Mouse (Mus musculus) common myeloid progenitor, adult 5-6 weeks (primary cell): Measurements from ENCODE around the gene Dapp1. TPM values are rescaled to one million over a fixed set of nuclear protein-coding genes. Genes with fewer than 3 reads are reported as not detected.
"Not testable (repeated sequence)": the region's sequence is repeated elsewhere in the genome, so short reads cannot be mapped to it uniquely, and the experiment has no call there.

Experiments
- ATAC-seq: replicated peaks from 2 replicates; pipeline ENCODE4 v1.8.0; 2016; ENCODE audit warnings: low read depth, mild to moderate bottlenecking, moderate TSS enrichment, inconsistent platforms; ENCODE audit not compliant: poor library complexity, severe bottlenecking
- total RNA-seq: library from RNA; stranded (forward); fragments of 200-1000, 187-1606 nt; gene quantifications from 2 replicates; pipeline ENCODE4 v1.2.3, GENCODE M21; 2017

Dapp1 gene
- total RNA-seq, 1 experiment from 2014 or later = 417 TPM

DNA sequence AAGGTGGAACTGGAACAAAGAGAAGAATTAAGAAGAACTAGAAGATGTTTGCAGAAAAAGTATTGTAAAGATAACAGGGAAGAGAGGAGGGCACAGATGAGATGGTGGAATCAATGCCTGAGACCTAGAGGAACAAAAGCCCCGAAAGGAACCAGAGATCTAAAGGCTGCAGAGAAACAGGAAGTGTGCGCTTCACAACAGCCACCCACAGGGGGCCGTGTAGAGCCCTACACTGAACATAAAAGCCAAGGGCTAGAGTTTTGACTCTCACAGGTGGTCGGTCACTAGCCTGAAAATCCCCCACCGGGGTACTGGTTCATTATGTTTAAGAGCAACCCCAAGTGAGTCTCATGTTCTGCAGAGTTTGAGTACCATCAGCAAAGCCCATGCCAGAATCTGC, 11.0 kb upstream of the Dapp1 start:
- ATAC-seq = peak; percentile 71

DNA sequence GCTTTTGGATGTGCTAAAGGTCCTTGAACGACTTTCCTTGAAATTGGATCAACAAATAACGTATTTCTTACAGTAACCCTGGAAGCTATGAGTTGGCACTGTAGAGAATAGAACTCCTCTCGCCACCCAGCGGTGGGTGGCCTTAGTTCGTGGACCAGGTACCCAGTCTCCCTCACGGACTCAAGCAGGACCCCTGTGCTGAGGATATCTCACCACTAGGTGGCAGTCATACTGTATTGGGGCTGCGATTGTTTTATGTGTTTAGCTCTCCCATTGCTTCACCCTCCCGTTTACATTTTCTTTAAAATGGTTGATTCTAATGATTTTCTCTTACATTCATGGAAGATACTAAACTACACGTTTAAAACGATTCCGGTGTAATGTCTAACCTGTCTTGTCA, 9.8 kb upstream of the Dapp1 start:
- peak; percentile 99 for ATAC-seq

DNA sequence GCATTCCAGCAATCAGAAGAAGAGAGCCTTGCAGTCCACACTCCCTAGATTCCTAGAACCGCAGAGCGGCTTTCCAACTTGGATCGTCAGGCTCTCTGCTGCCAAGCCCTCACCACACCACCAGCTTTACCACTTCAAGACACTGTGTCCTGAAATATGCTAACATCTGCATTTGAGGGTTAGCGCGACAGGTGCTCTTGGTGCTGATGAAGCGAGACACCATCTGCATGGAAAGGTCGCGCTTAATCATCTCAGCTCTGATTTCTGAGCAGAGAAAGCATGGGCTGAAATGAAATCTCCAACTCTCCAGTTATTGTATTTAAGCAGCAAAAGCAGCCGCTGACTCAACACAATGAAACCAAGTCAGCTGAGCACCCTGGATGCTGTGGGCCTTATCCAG, 8.1 kb upstream of the Dapp1 start:
- no peak for ATAC-seq

DNA sequence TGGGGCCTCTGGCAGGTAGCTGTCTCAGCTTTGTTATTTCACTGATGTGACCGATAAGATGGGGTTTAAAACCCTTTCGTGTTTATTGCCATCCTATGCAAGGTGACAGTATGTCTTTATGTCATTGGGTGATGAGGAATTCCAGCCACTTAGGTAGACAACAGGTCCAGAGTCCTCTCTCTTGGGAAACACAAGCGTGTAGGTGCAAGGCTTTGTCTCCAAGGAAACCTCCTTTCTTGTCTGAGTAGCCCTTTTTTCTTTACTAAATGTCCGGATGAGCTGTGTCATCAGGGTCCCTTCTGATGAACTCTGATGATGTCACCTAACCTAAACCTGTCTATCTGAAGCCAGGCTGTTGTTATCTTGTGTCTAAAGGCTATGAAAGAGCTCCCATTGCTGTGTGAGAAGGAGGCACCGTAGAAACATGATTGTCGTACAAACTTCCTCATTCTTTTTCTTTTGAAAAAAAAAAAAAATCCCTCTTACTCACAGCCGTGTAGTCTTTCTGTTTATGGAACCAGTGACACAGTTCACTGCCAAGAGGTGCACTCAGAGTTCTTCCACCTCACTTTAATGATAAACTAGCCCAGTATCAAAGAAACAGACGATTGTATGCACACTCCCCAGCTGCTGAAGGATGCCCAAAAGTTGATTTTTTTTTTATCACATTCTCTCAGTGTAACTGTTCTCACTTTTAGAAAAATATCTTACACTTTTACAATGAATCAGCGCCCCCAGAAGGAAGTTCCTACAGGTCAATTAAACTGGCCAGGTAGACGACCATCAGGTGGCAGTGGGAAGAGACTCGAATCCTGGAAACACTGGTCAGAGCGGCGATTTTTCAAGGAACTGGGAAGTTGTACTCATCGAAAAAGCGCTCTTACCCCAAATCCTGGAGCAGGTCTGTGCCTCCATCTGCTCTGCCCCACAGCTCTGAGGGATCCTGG, 637 bp downstream of the Dapp1 start:
- peak; percentile 38 for ATAC-seq

DNA sequence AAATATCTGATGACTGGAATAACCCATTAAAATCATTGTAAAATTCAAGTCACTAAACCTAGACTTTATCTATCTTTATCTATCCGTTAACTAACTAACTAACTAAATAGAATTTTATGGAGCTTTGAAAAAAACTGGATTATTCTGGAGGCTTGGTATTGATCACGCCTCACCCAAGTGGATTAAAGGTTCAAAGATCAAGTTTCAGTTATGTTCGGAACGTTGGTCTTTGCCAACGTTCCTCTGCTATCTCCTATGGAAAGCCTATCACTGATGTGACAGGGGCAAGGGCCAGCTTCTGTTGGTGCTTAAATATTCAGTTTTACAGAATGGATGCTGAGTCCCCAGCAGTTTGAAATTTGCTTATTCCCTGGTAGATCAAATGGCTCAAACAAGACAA, 3.1 kb downstream of the Dapp1 start:
- ATAC-seq = no peak

DNA sequence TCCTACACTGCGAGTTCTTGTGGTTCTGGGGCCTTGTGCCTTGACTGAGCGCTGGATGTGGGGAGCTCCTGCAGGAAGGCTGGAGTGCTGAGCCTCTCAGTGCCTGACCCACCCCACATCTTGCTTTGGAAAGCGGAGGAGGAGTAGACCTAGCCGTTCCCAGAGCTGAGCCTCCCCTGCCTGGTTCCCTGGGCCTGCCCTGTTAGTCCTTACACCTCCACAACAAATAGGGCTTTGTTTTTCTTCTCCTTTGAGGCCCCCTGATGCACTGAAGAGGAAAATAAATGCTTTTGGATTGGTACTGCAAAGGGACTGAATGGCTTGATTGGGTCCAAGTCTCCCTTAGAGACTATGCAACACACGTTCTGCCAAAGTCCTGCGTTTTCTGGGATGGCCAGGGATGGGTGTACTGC, 3.7 kb downstream of the Dapp1 start:
- ATAC-seq = 0 out of 2 replicates have a peak, but pooled peaks have one; percentile 1

DNA sequence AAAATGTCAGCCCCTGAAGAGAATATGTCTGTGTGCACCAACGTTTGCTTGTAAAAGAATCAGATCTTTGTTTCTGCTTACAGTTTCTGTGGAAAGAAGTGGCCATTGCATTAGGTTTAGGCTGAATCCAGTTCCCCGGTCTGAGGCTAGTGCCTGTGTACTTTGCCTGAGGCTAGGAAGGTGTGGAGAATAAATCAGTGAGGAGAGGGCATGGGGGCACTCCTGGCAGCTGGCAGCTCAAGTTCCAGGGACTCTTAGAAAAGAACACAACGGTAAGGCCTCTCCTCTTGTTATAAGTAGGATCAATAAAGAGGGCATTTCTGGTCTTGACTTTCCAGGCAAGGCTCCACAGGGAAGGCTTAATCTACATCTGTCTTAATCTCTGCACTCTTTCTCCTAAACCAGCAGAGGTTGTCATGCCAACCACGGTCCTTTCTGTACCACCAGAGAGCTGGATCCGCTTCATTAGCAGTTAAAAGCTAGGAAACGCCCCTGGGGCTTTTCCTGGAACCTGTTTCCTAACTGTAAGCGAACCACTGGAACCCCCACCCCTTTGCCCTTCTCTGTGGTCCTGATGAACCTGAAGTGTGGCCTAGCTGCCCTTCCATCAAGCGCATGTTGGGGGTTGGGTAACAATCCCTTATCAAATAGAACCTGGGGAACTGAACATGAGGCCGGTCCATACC, 4.3 kb downstream of the Dapp1 start:
- ATAC-seq = no peak

DNA sequence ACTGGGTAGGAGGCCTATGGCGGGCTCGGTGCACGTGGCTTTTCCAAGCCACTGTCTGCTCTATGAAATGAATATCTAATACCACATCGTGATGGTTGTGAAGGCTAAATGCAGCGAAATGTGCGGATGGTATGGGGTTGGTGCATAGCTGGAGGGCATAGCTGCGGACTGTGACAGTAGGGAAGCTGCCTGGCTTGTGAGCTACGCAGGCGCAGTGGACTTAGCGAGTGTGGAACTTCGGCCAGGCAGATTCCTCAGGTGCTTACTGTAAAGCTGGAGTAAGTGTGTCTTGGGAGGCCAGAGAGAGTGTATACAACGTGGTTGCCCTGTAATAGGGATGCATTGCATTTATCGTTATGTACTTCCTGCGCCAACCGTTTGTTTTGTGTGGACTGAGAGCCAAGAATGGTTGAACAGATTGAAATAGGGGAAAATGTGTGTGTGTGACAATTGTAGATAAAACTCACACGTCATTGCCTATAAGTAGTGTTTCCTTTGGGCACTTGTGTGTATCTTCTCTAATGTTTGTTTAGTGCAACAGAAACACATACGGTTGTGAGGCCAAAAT, 5.4 kb downstream of the Dapp1 start:
- ATAC-seq = peak; percentile 4; the same call in 1 of the 2 replicates

DNA sequence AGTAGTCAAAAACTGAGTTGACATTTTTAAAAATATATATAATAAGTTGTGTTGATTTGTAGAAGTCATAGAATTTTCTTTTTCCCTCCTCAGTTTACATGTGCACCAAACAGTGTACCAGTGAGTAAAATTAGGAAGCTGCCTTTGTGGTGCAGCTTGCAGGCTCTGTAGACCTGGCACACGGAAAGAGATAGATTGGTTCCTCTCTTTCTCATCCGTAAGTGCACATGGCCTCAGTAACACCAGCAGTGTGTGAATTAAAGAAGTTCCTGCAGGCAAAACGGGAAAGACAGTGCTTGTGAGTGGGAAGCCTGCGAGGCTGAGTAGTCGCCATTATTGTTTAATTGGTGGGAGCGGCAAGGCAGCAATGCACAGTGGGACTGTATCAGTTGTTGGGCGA, 5.9 kb downstream of the Dapp1 start:
- peak; percentile 12; the same call in 1 of the 2 replicates for ATAC-seq

DNA sequence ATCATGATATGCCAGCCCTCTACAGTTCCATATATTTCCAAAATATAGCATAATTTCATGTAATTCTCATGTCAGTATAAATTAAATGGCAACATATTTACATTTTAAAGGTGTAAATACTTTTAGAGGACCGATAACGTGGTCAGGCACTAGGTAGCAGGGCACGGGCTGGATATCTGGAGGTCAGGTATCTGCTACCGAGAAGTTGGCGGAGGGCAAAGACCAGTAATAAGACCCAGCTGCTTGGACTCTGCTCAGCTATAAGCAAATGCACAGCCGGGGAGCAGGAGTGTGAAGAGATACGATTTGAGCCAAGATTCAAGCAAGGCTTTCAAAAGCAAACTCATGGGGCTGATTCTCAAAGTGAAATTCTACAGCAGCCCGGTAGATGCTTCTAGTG, 7.0 kb downstream of the Dapp1 start:
- ATAC-seq = no peak

DNA sequence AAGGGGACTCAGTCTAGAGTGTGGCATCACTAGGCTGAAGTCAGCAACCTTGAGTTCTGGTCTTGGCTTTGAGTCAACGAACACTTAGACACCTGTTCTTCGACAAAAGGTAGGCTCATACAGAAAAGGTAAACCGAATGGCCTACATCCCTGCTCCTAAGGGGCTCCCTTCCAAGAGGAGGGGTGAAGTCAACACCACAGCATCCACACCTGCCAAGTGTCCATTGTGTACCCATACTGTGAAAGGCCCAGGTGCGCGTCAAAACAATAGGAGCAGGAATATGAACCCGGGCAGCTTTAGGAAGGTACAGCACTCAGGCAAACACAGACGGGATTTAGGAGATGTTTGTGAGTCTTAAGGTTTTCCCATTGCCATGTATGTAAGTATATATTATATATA, 8.4 kb downstream of the Dapp1 start:
- no peak for ATAC-seq

DNA sequence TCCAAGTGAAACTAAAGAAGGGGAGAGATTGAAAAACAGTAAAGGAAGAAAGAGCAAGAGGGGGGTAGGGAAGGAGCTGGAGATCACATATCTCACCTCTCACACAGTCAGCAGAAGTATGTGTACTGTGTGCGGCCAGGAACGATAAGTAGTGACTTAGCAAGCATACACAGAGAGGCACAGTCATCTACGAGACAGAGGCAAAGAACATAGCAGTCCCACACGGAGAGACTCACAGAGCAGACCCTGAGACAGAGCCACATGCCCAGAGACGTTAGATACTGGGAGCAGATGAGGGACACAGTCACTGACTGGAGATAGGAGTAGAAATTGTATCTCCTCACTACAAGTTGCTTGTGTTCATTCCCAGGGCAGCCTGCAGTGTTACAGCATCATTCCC, 9.1 kb downstream of the Dapp1 start:
- peak; percentile 16; the same call in 1 of the 2 replicates for ATAC-seq

DNA sequence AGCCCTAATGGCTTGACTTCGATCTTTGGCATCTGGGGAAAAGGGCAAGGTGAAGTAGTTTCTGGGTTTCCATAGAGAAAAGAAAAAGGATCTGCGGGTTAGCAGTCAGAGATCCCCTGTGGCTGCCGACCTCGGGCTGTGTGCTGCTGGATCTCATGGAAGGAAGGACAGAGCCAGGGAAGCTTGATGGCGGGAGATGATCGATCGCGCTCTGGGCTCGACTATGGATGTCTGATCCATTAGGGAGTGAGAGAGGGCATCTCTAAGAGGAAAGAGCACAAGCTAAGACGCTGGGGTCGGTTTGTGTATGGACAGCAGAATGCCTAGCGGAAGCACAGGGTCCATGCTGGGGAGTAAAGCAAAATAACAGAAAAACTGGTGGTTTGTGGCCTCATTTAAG, 11.4 kb downstream of the Dapp1 start:
- 0 out of 2 replicates have a peak, but pooled peaks have one; percentile 3 for ATAC-seq

DNA sequence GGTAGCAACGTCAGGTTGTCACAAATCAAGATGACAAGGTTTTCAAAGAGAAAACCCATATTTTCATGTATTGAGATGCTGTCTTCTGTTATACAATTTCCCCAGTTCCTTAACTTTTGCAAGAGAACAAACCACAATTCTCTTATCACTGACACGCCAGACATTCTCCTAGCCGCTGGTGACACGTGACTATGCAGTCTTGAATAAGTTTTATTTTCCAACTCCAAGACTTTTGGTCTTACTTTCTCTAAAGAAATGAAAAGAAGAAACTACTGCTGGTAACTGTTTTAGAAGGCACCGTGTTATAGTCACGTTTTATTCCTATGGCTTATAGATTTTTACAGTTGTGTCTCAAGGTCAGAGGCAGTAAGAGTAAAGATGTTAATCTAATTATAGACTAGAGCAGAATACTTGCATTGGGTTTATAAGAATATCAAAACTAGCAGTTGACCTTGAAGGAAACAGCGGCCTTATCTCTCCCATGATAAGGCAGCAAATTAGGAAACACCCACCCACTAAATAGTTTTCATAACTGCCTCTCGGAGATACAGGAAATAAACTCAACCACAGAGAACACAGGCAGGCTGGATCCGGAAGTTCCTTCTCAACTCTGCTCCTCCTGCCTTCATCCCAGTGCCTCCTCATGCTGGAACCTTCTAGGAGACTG, 12.4 kb downstream of the Dapp1 start:
- ATAC-seq = peak; percentile 59

DNA sequence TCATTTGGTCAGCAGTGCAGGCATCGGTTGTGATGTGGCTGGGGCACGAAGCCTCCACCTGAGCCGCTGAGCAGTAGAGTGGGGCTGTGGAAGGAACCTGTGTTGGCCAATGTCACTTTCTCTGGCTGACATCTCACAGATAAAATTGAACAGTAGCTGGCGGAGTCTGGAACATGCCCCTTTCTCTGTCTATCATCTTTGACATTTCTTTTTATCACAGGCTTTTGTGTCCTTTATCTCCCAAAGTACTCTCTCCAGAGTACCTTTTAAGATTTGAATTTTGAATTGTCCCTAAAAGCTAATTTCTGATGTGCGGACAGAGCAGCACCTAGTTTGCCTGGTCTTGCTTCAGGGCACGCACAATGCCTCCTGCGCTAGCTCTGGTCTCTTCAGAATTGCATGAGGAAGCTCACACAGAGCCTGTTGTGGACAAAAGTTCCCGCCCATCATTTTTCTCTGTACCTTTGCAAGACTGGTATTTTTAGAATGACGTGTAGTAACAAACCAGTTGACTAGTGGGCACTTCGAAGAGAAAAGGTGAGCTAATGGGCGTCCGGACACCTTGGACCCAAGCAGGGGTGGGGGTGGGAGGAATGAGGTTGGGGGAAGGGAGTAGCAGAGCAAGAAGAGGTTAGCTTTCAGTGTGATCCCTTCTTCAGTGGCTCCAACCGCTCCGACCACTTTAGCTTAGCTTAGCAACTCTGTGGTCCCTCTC, 13.1 kb downstream of the Dapp1 start:
- peak; percentile 4; the same call in 1 of the 2 replicates for ATAC-seq

DNA sequence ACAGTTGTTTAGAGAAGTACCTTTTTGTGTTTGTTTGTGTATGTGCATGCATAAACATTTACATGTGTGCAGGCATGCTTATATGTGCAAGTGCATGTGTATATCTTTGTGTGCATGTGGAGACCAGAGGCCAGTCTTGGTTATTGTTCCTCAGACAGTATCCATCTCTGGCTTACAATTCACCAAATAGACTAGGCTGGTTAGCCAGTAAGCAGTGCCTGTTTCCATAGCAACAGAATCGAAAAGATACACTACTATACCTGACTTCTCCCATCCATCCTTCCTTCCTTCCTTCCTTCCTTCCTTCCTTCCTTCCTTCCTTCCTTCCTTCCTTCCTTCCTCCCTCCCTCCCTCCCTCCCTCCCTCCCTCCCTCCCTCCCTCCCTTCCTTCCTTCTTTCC, 17.3 kb downstream of the Dapp1 start:
- ATAC-seq = not testable (repeated sequence)

DNA sequence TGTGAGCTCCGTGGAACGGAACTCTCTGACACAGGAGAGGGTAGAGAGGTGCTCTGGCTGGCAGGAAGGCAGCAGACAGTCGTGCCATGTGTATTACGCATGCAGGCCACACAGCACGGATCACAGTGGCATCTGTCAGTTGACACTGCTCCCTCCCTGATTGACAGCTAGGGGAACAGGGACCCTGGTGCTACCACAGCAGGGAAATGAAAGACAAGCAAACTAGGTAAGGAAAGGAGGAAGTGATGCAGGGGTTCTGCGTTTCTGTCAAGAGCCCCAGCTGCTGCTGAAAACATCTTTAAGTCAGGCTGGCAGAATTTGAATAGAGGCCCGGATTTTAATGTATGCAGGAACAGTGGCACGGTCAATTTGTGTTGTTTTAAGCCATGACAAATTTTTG, 17.8 kb downstream of the Dapp1 start:
- ATAC-seq = peak; percentile 63

DNA sequence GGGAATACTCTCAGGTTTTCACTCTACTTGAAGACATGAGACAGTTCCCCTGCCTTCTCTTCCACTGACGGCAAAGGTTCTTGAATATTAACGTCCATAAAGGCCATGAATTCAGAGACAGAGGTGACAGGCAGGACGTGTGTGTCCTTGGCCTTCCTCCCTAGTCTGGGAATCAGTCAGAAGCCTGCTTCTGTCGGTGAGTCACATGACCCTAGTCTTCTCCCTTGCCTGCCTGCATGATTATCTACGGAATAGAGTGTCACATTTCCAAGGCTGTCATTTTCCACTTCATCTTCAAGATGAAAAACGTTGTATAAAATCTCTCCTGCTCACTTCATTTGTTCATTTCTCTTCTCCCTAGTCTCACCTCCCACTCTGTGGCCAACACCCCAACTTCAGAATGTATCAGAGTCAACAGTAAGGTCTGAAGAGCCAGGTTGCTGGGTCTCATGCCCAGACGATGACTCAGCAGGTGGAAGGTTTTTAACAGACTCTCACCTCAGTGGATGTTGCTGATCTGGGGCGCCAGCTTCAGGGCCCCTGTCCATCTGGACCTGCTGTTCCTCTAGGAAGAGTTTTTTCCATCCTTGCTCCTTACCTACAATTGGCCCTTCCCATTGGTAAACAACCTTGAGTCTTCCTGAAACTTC, 19.5 kb downstream of the Dapp1 start:
- ATAC-seq = no peak

DNA sequence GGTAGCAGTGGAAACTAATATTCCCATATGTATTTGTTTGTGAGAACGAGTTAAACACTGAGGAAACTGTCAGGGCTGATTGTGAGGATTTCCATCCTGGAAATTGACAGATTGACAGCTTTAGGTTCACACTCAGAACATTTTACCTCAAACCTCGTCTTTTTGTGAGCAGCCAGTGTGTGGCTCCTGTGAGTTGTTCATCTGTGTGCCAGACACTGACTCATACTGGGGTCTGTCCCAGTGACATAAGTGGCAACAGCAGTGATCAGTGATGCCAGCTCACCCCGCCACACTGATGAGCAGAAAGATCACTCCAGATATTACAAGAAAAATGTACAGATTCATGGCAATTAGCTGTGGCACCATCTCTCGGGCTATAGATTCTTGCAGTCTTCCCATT, 21.9 kb downstream of the Dapp1 start:
- no peak for ATAC-seq
